ENCODE assay signal across 21 mouse cellular contexts in the genomic region with DNA sequence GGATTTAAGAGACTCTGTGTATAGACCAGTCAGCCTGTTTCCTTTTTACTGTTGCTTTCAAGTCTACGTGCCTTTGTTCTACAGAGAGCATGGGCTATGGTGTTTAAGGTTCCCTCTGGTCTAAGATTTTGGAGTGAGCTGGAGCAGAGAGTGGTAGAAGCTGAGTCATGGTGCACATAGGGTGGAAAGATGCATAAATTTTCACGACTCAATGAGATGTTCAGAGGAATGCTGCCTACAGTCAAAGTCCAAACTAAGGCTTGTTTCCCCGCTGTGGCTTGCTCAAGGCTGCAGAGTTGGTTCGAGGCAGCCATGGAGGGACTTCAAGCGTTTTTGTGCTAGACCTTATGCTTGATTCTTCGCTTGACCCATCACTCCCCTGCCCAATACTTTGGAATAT.
"Had no signal": no experiment of that assay in that cellular context is flagged by ENCODE, and none has a peak within 500 bp of the region (broad histone marks: within the 10 kb centered on the region; RNA-seq: fewer than 3 reads in every experiment).

No protein-coding gene starts in this region.

- H3K27me3 ChIP-seq: heart, embryonic 12.5 days; hindbrain, embryonic 13.5 days; hindbrain, embryonic 15.5 days; limb, embryonic 12.5 days; liver, embryonic 12.5 days had no signal

- DNase-seq: gastrocnemius, postnatal 14 days; gastrocnemius, postnatal 36 days; heart, adult 2 months; heart, postnatal 10 days; heart, postnatal 36 days; kidney, adult 18-20 months; kidney, adult 8-10 months; kidney, postnatal 10 days; kidney, postnatal 25 days; liver had no signal

- ATAC-seq: hindbrain, postnatal 0 days; intestine, postnatal 0 days; liver, embryonic 12.5 days had no signal

- H3K4me1 ChIP-seq: hindbrain, embryonic 15.5 days; limb, embryonic 12.5 days had no signal

- H3K27ac ChIP-seq: heart, adult 2 months; hindbrain, embryonic 13.5 days; hindbrain, embryonic 15.5 days; hindbrain, postnatal 0 days; layer of hippocampus, adult 2 months; left cerebral cortex, adult 2 months; limb, embryonic 10.5 days; limb, embryonic 12.5 days; liver, embryonic 12.5 days; liver, embryonic 14.5 days had no signal

- H3K4me3 ChIP-seq: heart, adult 2 months; heart, embryonic 12.5 days; hindbrain, embryonic 13.5 days; hindbrain, embryonic 15.5 days; layer of hippocampus, adult 2 months; left cerebral cortex, adult 2 months; limb, embryonic 10.5 days; limb, embryonic 12.5 days; liver, embryonic 12.5 days had no signal

- H3K9ac ChIP-seq: heart, embryonic 12.5 days; hindbrain, embryonic 13.5 days; hindbrain, embryonic 15.5 days; limb, embryonic 12.5 days; liver, embryonic 12.5 days; liver, embryonic 14.5 days had no signal

- H3K9me3 ChIP-seq: heart, embryonic 12.5 days; hindbrain, embryonic 13.5 days; hindbrain, embryonic 15.5 days; limb, embryonic 10.5 days; limb, embryonic 12.5 days; liver, embryonic 12.5 days had no signal

- H3K4me2 ChIP-seq: heart, embryonic 12.5 days; hindbrain, embryonic 13.5 days; hindbrain, embryonic 15.5 days; limb, embryonic 12.5 days; liver, embryonic 12.5 days had no signal
